Mouse (Mus musculus) limb, embryonic 14.5 days (tissue): ENCODE measurements at regions not wholly inside any gene's neighbourhood (a gene's known extent, or its start where the extent isn't known, plus 50 kb on each side); places are given as distances from the start of the nearest gene placed in this dataset.

Experiments
- ATAC-seq: fragments of 200-750 bp; cut with Nextera tagmentation; 2 replicates; pipeline ENCODE4 v1.8.0; 2017; ENCODE audit warnings: low read depth, moderate number of reproducible peaks, moderate TSS enrichment; ENCODE audit not compliant: low FRiP score
- DNase-seq: peaks from one replicate; pipeline ENCODE4 v3.0.0-alpha.2; 2015; ENCODE audit warnings: low spot score
- H3K27ac ChIP-seq: fragments of 300-500 bp; sonication (generic); replicated peaks from 2 replicates; pipeline ENCODE4 v1.5.1; 2014; ENCODE audit warnings: low read depth, mild to moderate bottlenecking, low read length, moderate library complexity, mixed read lengths
- H3K27me3 ChIP-seq: fragments of 300-500 bp; sonication (generic); 2 replicates; pipeline ENCODE4 v1.6.1; 2014; ENCODE audit warnings: low read length, mixed read lengths; ENCODE audit not compliant: control insufficient read depth, insufficient read depth
- H3K36me3 ChIP-seq: fragments of 300-500 bp; sonication (generic); 2 replicates; pipeline ENCODE4 v1.6.1; 2014; ENCODE audit warnings: mild to moderate bottlenecking, low read length, moderate library complexity, mixed read lengths; ENCODE audit not compliant: control insufficient read depth, insufficient read depth
- H3K4me1 ChIP-seq: fragments of 300-500 bp; sonication (generic); 2 replicates; pipeline ENCODE4 v1.6.1; 2014; ENCODE audit warnings: antibody characterized with exemption, low read length, mixed read lengths; ENCODE audit not compliant: control insufficient read depth, insufficient read depth
- H3K4me2 ChIP-seq: fragments of 300-500 bp; sonication (generic); replicated peaks from 2 replicates; pipeline ENCODE4 v1.6.1; 2014; ENCODE audit warnings: low read depth, mild to moderate bottlenecking, low read length, moderate library complexity; ENCODE audit not compliant: severe bottlenecking
- H3K4me3 ChIP-seq: fragments of 300-500 bp; sonication (generic); replicated peaks from 2 replicates; pipeline ENCODE4 v1.5.1; 2014; ENCODE audit warnings: low read length
- H3K9ac ChIP-seq: fragments of 300-500 bp; sonication (generic); 2 replicates; pipeline ENCODE4 v1.6.1; 2014; ENCODE audit warnings: mild to moderate bottlenecking, low read depth, low read length, moderate library complexity; ENCODE audit not compliant: severe bottlenecking
- H3K9me3 ChIP-seq: fragments of 300-500 bp; sonication (generic); 2 replicates; pipeline ENCODE4 v1.6.1; 2016; ENCODE audit warnings: low read length; ENCODE audit not compliant: control insufficient read depth
- POLR2A ChIP-seq: fragments of 200-500 bp; IDR thresholded peaks from 2 replicates; pipeline ENCODE4 v1.8.0; 2012; ENCODE audit warnings: inconsistent platforms, mild to moderate bottlenecking, moderate library complexity, borderline replicate concordance; ENCODE audit not compliant: insufficient read depth, insufficient read length; ENCODE audit errors: extremely low read depth
- WGBS: fragments of 180-500 bp; shearing (Covaris S2); extraction: QIAGEN DNeasy Blood & Tissue Kit; methylation state at CpG from one replicate; pipeline ENCODE4 v1.1.7; 2014; 5-methylcytosine and 5-hydroxymethylcytosine counted together

DNA sequence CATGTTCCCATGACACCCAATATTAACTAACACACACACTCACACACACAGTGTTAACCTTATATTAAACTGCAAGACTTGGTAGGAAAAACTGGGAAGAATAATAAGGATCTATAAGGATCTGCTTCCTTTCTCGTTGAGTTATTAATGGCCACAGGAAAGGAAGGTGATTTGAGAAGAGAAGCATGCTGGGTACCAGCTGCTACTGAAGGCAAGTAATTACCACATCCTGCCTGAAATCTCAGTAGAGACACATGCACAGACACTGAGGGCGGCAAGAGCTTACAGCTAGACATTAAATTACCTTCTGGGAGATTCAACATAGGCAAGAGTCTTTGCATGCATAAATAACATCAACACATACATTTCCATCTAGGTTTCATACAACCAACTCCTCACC, 160.8 kb downstream of the Tpbg start:
- no peak overlapping the region for H3K4me2 ChIP-seq
- no peak overlapping the region for H3K27ac ChIP-seq
- H3K36me3 ChIP-seq: no peaks in the 10 kb centered on the region
- no peaks in the 10 kb centered on the region for H3K27me3 ChIP-seq
- H3K4me1 ChIP-seq: no peaks in the 10 kb centered on the region
- ATAC-seq: no peak
- no peak for TF ChIP-seq POLR2A
- no peak for DNase-seq
- H3K4me3 ChIP-seq: no peak overlapping the region
- no peak overlapping the region for H3K9ac ChIP-seq
- WGBS: 35% methylated on average over 2 of the region's 2 CpGs
- H3K9me3 ChIP-seq: no peaks in the 10 kb centered on the region

DNA sequence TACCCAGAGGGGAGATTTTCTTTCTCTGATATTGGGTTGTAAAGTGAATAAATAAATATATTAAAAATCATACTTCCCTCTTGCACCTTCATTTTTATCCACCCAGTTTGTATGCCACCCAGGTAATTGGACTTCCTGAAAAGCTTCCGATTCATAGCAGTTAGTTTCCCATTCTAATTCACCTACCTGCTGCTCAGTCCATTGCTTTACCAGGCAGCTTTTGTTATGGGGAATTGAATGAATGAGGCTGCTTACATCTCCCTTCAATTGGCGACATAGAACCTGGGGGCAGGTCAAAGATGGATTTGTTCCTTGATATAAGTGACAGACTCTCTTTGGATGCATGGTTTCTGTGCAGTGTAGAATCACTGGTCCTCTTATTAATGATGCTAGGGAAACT, 169.5 kb downstream of the Tpbg start:
- Histone ChIP-seq H3K4me2 (no peak overlapping the region), H3K27ac (no peak overlapping the region), H3K27me3 (no peaks in the 10 kb centered on the region), H3K9ac (no peak overlapping the region), H3K4me1 (no peaks in the 10 kb centered on the region), H3K4me3 (no peak overlapping the region), H3K9me3 (no peaks in the 10 kb centered on the region), H3K36me3 (no peaks in the 10 kb centered on the region)
- ATAC-seq (no peak), DNase-seq (no peak)
- TF ChIP-seq POLR2A: no peak
- 73% methylated on average over 2 of the region's 2 CpGs for whole genome bisulfite sequencing

- WGBS: 78% methylated on average over 4 of the region's 4 CpGs
- Histone ChIP-seq H3K27ac (no peak overlapping the region), H3K27me3 (no peaks in the 10 kb centered on the region), H3K4me1 (no peaks in the 10 kb centered on the region), H3K4me2 (no peak overlapping the region), H3K9ac (no peak overlapping the region), H3K9me3 (no peaks in the 10 kb centered on the region), H3K4me3 (no peak overlapping the region), H3K36me3 (no peaks in the 10 kb centered on the region)
- no peak for DNase-seq
- no peak for ATAC-seq
- TF ChIP-seq POLR2A: no peak
Observed at GRCm38 (mm10) chr9:86015841-86016240, 173.7 kb downstream of the Tpbg start.

DNA sequence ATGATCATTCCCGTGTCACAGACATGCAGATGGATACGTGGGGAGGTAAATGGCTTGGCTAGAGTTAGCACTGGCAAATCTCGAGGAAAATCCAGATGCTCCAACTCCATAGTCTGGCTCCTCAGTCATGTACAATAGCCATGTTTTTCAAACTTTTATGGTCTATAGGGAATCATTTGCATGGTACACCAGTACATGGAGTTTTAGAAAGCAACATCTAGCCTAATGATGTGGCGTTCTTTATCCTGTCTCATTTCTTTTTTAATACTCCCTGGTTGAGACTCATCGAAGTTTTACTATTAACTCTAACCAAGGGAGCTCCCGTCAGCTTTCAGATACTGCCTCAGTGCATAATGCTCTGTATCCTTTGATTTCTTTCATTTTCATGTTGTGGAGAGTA, 178.0 kb downstream of the Tpbg start:
- Histone ChIP-seq H3K27me3 (no peaks in the 10 kb centered on the region), H3K9ac (no peak overlapping the region), H3K4me3 (no peak overlapping the region), H3K9me3 (no peaks in the 10 kb centered on the region), H3K36me3 (no peaks in the 10 kb centered on the region), H3K4me2 (no peak overlapping the region), H3K27ac (no peak overlapping the region), H3K4me1 (no peaks in the 10 kb centered on the region)
- ATAC-seq (no peak), DNase-seq (no peak)
- WGBS: 76% methylated on average over 6 of the region's 6 CpGs
- TF ChIP-seq POLR2A: no peak

GRCm38 (mm10) chr9:86020765-86021164, 178.6 kb downstream of the Tpbg start:
- Histone ChIP-seq H3K4me1 (no peaks in the 10 kb centered on the region), H3K9me3 (no peaks in the 10 kb centered on the region), H3K4me2 (no peak overlapping the region), H3K27ac (no peak overlapping the region), H3K36me3 (no peaks in the 10 kb centered on the region), H3K27me3 (no peaks in the 10 kb centered on the region), H3K9ac (no peak overlapping the region), H3K4me3 (no peak overlapping the region)
- 86% methylated on average over 4 of the region's 4 CpGs for WGBS
- no peak for ATAC-seq
- TF ChIP-seq POLR2A: no peak
- no peak for DNase-seq

GRCm38 (mm10) chr9:86030738-86031137, 188.6 kb downstream of the Tpbg start:
- 81% methylated on average over 5 of the region's 5 CpGs for WGBS
- H3K36me3 ChIP-seq: no peaks in the 10 kb centered on the region
- no peaks in the 10 kb centered on the region for H3K9me3 ChIP-seq
- TF ChIP-seq POLR2A: no peak
- H3K4me3 ChIP-seq: no peak overlapping the region
- H3K27ac ChIP-seq: no peak overlapping the region
- ATAC-seq (no peak), DNase-seq (no peak)
- no peak overlapping the region for H3K4me2 ChIP-seq
- H3K27me3 ChIP-seq: no peaks in the 10 kb centered on the region
- H3K4me1 ChIP-seq: peaks cover 3% of the 10 kb centered on the region; the same call in 1 of the 2 replicates
- H3K9ac ChIP-seq: no peak overlapping the region
